Comparison of ENCODE assay signal across 1 mouse cellular context in the genomic region with DNA sequence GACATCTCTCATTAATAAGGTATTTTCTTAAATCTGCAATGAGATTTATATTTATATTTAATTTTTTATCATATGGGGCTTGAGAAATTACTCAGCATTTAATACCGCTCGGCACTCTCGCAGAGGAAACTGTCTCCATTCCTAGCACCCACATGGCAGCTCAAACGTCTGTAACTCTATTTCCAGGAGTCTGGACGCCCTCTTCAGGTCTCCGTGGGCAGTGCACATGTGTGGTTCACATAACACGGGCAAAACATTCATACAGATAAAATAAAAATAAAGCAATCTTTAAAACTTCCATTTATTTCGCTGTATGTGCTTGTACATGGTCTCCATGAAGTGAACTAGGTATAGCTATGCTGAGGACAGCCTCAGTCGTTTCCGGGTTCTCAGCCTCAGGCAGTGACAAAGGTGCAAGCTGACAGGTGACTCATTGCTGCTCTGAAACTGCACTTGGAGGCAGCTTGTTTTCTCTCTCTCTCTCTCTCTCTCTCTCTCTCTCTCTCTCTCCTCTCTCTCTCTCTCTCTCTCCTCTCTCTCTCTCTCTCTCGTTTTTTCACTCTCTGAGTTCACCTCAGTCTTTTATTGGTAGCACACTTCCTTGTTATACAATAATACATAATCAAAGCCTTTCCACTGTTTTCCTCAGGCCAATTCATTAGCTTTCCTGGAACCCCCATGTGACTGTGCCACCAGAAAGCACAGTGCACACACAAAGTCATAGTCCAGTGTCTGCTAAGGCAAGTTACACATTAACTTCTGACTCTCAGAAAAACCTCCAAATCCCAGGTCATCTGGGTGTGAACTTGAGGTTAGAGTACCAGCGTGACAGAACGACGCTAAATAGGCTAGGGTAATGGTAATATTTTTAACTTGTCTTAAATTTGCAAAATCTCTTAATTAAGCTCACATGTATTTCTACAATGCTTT.
TF ChIP-seq lines count a peak whose summit lies in the region.

No protein-coding gene starts in this region.

TF ChIP-seq in MEL, 35 proteins besides CTCF, POLR2A, EP300 and RAD21 (continued from another document):
- no peak for TF ChIP-seq UBTF (IDR thresholded peaks at IDR 0.05; ENCODE audit: borderline replicate concordance, insufficient read depth, low read depth, low read length)
- no peak for TF ChIP-seq TCF12 (IDR thresholded peaks at IDR 0.05; ENCODE audit: low read depth, low read length)
- no peak for TF ChIP-seq MEF2A (IDR thresholded peaks at IDR 0.05; ENCODE audit: extremely low read depth, insufficient replicate concordance, low read depth, low read length, poor library complexity, severe bottlenecking)
TF ChIP-seq in MEL: peak in this region for 0.
